Mouse (Mus musculus) liver, postnatal 0 days (tissue): ENCODE results near the gene Dcaf11.

Experiments
- CTCF ChIP-seq: sonication (generic); IDR thresholded peaks from 2 replicates; pipeline ENCODE4 v1.5.1; 2016; ENCODE audit warnings: antibody characterized with exemption, low read depth
- EP300 ChIP-seq: IDR thresholded peaks from 2 replicates; pipeline ENCODE4 v1.6.1; 2016; ENCODE audit warnings: antibody characterized with exemption, low read depth, mild to moderate bottlenecking

DNA sequence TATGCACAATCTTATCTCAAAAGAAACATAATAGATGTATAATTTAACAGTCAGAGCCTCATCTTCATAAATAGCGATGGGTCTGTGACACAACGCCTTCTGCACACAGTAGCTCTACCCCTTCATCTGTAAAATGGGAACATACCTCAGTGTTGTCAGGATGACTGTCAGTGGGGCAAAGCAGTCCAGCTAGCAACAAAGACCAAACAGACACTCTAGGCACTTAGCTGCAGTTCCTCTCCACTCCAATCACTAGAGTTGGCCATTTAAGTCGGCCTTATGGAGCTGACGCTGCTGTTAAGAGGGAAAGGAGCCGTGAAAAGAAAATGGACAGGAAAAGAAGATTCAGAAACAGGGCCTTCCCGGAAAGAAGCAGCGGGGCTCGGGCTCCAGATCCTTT is 8.0 kb upstream of the Dcaf11 start:
- TF ChIP-seq CTCF: no peak
- no peak for TF ChIP-seq EP300
